Mouse (Mus musculus): Measurements from ENCODE around the gene Kcnj5.

Gene Kcnj5

DNA sequence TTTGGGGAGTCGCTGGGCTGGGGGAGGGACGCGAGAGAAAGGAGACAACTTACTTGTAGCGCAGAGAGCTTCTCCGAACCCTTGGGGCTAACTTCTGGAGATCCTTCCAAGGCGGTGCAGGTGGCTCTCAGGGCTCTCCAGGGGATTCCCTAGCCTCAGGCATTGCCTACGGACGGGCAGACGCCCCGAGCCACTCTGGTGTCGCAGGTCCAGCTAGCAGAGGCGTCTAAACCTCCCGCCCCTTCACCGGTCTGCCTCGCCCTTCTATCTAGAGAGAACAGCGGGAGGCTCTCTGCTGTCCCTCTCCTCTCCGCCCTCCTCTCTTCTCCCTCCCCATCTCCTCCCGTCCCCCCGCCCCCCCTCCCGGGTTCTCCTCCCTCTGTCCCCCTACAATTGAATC is at the start of gene Kcnj5:
Kcnj5 (minus strand) TSS at position 300 of the 400 bp plus-strand sequence.
- no peak for DNase-seq (ENCODE audit: low spot score in 2 of 2)

DNA sequence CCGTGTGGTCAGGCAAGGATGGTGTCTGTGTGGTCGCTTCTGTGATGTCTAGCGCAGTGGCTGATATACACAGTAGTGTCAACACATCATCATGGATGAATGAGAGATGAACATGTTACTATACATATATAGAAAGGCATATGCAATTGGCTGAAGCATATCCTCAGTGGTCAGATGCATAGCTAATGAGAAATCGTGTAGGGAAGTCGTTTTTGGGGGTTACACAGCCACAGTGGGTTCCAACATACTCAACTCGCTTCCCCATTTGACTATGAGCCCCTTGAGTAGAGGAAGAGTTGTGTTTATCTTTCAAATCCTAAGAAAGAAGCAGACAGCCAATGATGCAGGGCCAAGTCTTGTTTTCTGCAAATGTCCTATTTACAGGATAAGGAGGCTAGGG is 48.6 kb upstream of the Kcnj5 start:
- peak in 1 of 2 experiments; percentile 37 for DNase-seq (ENCODE audit: low spot score in 2 of 2)

GRCm38 (mm10) chr9:32391701-32392100 is 47.6 kb upstream of the Kcnj5 start:
- no peak for DNase-seq (ENCODE audit: low spot score in 2 of 2)

- peak; percentile 23 to 76 for DNase-seq (ENCODE audit: low spot score in 2 of 2)
Observed at GRCm38 (mm10) chr9:32391092-32391491, 46.9 kb upstream of the Kcnj5 start.

DNA sequence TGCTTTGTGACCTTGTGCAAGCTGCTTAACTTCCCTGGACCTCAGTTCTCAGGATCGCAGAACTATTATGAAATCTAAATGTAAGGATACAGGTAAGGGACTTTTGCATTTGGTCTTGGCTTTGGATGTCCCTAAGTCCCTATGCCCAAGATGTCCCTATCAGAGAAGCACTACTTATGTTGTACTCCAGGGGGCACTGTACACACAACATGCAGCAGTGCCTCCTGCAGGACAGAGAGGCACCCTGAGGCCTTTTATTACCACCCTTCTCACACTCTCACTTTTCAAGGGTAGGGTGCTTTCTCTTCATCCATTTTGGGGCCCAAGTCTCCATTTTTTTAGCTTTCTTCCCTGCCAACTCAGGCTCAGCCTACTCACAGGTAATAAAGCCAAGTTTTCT is 44.0 kb upstream of the Kcnj5 start:
- peak; percentile 37 to 55 for DNase-seq (ENCODE audit: low spot score in 2 of 2)

- no peak for DNase-seq (ENCODE audit: low spot score in 2 of 2)
Observed at GRCm38 (mm10) chr9:32384906-32385305, 40.8 kb upstream of the Kcnj5 start.

DNA sequence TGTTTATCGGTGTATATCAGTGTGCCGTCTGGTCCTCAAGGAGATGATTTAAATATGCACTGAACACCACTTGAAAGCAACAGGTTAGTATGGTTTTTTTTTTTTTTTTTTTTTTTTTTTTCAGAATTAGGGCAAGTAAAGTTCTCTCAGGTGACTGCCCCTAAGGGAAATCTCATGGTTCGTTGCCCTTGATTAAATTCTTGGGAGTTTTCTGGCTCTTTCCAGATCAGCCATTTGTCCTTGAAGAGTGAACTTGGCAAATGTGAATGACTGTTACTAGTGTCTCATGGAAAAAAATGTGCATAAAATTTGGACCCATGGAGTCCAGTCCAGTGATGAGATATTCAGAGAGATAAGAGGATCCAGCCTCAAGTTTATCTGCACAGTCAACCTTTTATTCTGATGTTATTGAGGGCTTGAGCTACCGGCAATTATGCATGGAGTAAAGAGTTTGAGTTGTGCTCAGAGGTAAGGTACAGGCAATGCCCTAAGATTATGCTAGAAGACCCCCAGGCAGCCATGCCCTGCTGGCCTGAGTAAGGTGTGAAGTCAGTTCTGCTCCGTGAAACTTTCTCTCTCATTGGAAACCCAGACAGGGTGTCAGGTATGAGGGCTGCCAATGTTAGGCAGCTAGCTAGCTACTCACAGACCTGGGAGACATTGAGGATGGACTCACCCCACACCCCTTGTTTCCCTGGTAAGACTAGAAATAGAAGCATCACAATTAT is 32.9 kb upstream of the Kcnj5 start:
- no peak for DNase-seq (ENCODE audit: low spot score in 2 of 2)

- DNase-seq (ENCODE audit: low spot score in 2 of 2): no peak
Observed at GRCm38 (mm10) chr9:32376031-32376430, 31.9 kb upstream of the Kcnj5 start.

DNA sequence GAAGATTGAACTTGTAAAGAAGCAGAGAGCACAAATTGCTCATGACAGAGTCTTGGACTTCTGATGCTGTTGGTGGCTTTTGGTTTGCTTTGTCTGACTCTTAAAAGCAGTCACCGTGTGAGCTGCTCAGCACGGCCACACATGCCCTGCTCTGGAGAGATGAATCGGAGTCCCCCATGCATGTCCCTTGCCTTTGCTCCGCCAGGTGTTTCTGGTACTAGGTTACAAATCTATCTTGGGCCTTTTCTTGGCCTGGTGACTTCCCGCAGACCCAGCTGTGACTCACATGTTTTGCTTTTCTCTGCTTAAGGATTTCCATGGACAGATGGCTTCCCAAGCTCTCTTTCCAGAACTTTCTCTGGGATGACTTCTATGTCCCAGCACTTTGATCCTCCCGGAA is 29.5 kb upstream of the Kcnj5 start:
- DNase-seq (ENCODE audit: low spot score in 2 of 2): no peak

DNA sequence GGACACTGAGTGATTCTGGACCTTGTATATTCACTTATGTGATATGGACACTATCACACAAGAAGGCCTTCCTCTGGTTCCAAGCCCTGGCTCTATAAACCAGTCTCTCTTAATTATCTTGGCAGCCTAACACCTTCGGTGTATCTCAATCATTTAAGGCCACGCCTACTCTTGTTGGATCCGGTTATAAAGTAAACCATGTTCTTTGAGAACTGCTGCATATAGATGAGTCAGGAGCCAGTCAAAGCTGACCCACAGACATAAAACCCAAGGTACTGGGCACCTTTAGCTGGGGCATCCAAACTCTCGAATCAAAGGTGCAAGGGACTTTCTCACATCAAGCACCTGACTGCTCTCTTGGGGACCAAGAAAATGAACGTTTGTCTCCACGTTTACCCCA is 28.1 kb upstream of the Kcnj5 start, which contains the start of gene Kcnj1:
Kcnj1 (plus strand) TSS at position 292 of the 400 bp plus-strand sequence.
- no peak for DNase-seq (ENCODE audit: low spot score in 2 of 2)

GRCm38 (mm10) chr9:32369388-32369787 is 25.2 kb upstream of the Kcnj5 start:
- no peak for DNase-seq (ENCODE audit: low spot score in 2 of 2)

- DNase-seq (ENCODE audit: low spot score in 2 of 2): no peak
Observed at GRCm38 (mm10) chr9:32368812-32369211, 24.7 kb upstream of the Kcnj5 start.

GRCm38 (mm10) chr9:32360770-32361169 is 16.6 kb upstream of the Kcnj5 start:
- no peak for DNase-seq (ENCODE audit: low spot score in 2 of 2)

GRCm38 (mm10) chr9:32350332-32350731 is 6.2 kb upstream of the Kcnj5 start:
- DNase-seq (ENCODE audit: low spot score in 2 of 2): peak; percentile 35 to 69

- no peak for DNase-seq (ENCODE audit: low spot score in 2 of 2)
Observed at GRCm38 (mm10) chr9:32349344-32349743, 5.2 kb upstream of the Kcnj5 start.

GRCm38 (mm10) chr9:32348096-32348495 is 3.9 kb upstream of the Kcnj5 start:
- DNase-seq (ENCODE audit: low spot score in 2 of 2): no peak

DNA sequence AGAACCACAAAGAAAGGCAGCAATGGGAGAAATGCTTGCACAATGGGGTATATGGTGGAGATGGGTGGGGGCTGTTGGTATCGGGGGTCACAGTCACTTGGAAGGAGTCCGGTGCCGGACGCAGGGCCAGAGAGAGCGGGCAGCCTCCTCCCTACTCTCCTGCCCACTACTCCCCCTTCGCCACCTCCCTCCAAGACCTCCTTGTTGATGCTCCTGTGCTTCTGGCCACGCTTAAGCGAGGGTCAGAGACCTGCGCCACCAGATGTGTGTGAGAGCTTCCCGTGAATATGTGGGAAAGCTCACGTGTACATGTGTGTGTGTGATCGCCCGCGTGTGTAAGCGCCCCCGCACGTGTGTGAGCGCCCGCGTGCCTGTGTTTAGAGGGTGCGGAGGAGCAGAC is 339 bp upstream of the Kcnj5 start:
- no peak for DNase-seq (ENCODE audit: low spot score in 2 of 2)

DNA sequence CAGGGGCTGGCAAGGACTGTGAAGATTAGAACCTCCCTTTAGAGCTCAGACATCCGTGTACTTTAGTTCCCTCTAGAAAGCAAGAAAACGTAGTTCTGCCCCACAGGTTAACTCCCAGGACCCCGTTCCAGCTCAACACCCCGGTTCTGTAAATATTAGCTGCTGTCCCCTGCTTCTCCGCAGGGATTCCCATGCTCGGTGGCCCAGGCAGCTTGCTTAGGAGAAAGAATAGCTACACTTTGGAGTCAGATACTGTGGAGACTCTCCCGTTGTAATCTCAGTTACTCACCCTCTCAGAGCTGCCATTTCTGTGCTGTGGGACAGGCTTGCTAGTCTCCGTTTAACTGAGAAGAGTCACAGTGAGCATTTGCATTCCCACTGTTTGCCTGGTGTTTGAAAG is 1.2 kb downstream of the Kcnj5 start:
- no peak for DNase-seq (ENCODE audit: low spot score in 2 of 2)

DNA sequence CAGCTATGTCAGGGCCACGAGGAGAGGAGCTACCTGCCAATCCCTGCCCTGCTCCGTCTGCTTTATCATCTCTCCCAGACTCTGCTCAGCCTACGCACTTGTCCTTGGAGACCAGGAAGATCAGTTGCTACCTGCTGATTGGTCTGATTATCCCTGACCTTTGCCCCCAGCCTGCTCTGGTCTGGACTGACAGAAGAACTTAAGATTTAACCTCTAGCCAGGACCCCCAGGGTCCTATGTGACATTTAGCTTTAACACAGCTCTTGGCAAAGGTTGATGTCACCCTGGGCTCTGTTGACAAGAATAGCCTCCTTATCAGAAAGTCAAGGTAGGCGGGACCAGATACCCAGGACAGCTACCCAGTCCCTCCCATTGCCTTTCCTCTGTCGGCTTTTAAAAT is 3.3 kb downstream of the Kcnj5 start:
- no peak for DNase-seq (ENCODE audit: low spot score in 2 of 2)

DNA sequence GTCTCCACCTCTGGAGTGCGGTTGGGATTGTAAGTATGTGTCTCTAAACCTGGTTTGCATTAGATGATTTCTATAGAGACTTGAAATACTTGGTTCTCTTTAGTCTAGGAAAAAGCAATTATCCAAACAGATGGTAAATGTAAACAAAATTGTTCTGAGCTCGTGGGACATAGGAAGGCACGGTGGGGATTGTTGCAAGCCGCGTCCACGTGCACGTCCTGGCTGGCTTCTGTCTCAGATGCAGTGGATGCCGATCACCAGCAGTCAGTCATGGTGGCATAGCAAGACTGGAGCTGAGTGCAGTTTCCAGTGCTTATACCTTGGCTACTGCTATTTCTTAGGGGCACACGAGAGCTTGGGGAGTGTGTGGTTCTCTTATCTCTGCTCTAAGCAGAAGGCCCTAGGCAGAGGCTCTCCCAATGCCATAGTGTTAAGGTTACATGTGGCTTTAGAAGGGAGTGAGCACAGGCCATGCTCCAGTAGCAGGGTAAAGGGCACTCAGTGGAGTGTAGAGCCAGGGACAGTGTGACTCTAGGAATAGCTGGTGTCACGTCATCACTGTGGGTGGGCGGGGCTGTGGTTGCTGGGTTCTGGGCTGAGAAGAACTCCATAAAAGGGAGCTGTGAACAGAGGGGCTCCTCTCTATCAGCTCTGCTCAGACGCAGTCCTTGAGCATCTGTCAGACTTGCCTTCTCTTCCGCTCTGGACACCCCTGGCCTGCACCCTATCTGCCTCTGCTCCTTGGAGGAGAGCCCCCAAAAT is 8.6 kb downstream of the Kcnj5 start:
- DNase-seq (ENCODE audit: low spot score in 2 of 2): peak in 1 of 2 experiments; percentile 9

GRCm38 (mm10) chr9:32331162-32331561 is 13.0 kb downstream of the Kcnj5 start:
- no peak for DNase-seq (ENCODE audit: low spot score in 2 of 2)

DNA sequence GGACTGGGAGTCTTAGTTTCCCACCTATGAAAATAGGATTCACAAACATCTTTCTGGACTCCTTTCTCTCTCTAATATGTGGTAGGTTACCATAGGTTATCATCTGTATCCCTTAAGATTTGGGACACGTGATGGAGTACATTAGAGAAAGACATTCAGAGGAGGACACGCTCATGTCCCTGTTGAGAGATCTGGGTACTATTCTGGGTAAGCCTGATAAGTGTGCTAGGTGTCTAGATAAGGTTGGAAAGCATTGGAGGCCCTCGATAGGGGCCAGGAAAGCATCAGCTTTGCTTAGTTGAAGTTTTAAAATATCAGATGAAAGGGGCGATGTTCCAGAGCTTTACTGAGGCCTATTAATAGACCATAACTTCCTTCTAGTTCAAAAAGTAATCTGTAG is 15.4 kb downstream of the Kcnj5 start:
- DNase-seq (ENCODE audit: low spot score in 2 of 2): no peak

GRCm38 (mm10) chr9:32323610-32324009 is 20.5 kb downstream of the Kcnj5 start:
- no peak for DNase-seq (ENCODE audit: low spot score in 2 of 2)
